Mouse (Mus musculus) CH12.LX (cell line): ENCODE results near the gene Btbd9. TPM values are rescaled to one million over a fixed set of nuclear protein-coding genes. Genes with fewer than 3 reads are reported as not detected.

Source experiments
- DNase-seq: peaks from one replicate; pipeline ENCODE4 v3.0.0-alpha.2; 2013; ENCODE audit errors: extremely low read depth
- H3K27ac ChIP-seq: 2 replicates; pipeline ENCODE4 v1.5.1; 2012; ENCODE audit warnings: low read depth, mild to moderate bottlenecking, control low read depth, moderate library complexity; ENCODE audit not compliant: insufficient read depth
- H3K27me3 ChIP-seq: replicated peaks from 2 replicates; pipeline ENCODE3; 2012; ENCODE audit warnings: inconsistent platforms
- H3K36me3 ChIP-seq, 2 experiments: replicated peaks in 1 of 2; 2 replicates each; pipeline versions ENCODE3 to v1.6.1; 2012; ENCODE audit warnings: inconsistent platforms in 1 of 2, low read length in 1 of 2, mild to moderate bottlenecking in 1 of 2, mixed read lengths in 1 of 2, moderate library complexity in 1 of 2; ENCODE audit not compliant: control insufficient read depth in 1 of 2, insufficient read depth in 1 of 2
- H3K4me1 ChIP-seq, 2 experiments: 2 replicates each; pipeline ENCODE4 v1.6.1; 2012; ENCODE audit warnings: inconsistent platforms in 1 of 2, moderate library complexity in 1 of 2; ENCODE audit not compliant: insufficient read depth in 2 of 2, control insufficient read depth in 1 of 2
- H3K4me2 ChIP-seq: 2 replicates; pipeline ENCODE4 v1.6.1; 2012; ENCODE audit warnings: low read depth, mild to moderate bottlenecking, control low read depth; ENCODE audit not compliant: poor library complexity, insufficient read depth, severe bottlenecking
- H3K4me3 ChIP-seq, 3 experiments: fragments of 150-350 bp in 1 of 3; sonication (generic) in 1 of 3; replicated peaks in 1 of 3; 2 replicates each; pipeline versions ENCODE3 to v1.5.1; 2011 to 2012; ENCODE audit warnings: low read depth in 2 of 3, low read length in 2 of 3, mild to moderate bottlenecking in 2 of 3, moderate library complexity in 2 of 3, control low read depth in 1 of 3, improper control_type of control experiment in 1 of 3, inconsistent platforms in 1 of 3, mixed read lengths in 1 of 3; ENCODE audit not compliant: poor library complexity in 1 of 3
- H3K79me2 ChIP-seq: replicated peaks from 2 replicates; pipeline ENCODE4 v1.6.1; 2012; ENCODE audit warnings: mild to moderate bottlenecking, moderate library complexity; ENCODE audit not compliant: control insufficient read depth, poor library complexity, insufficient read depth, severe bottlenecking; ENCODE audit errors: extremely low read depth
- H3K9ac ChIP-seq: 2 replicates; pipeline ENCODE4 v1.6.1; 2012; ENCODE audit warnings: low read depth, mild to moderate bottlenecking, control low read depth, moderate library complexity; ENCODE audit not compliant: insufficient read depth
- H3K9me3 ChIP-seq: replicated peaks from 2 replicates; pipeline ENCODE3; 2012; ENCODE audit warnings: low read length, inconsistent platforms, mixed read lengths
- BHLHE40 ChIP-seq: IDR thresholded peaks from 2 replicates; pipeline ENCODE4 v1.6.1; 2011; ENCODE audit warnings: mild to moderate bottlenecking, low read depth, low read length, improper control_type of control experiment
- CHD1 ChIP-seq: IDR thresholded peaks from 2 replicates; pipeline ENCODE4 v1.6.1; 2012; ENCODE audit warnings: low read depth, low read length, improper control_type of control experiment, inconsistent platforms
- CTCF ChIP-seq, 2 experiments: IDR thresholded peaks in 1 of 2; conservative IDR thresholded peaks in 1 of 2; 2 replicates each; pipeline ENCODE4 v1.5.1; 2011 to 2012; ENCODE audit warnings: low read depth in 2 of 2, low read length in 2 of 2, improper control_type of control experiment in 1 of 2, inconsistent platforms in 1 of 2, mild to moderate bottlenecking in 1 of 2, moderate library complexity in 1 of 2
- E2F4 ChIP-seq: IDR thresholded peaks from 2 replicates; pipeline ENCODE4 v1.6.1; 2011; ENCODE audit warnings: low read depth, low read length, improper control_type of control experiment; ENCODE audit not compliant: insufficient replicate concordance
- EP300 ChIP-seq: IDR thresholded peaks from 2 replicates; pipeline ENCODE4 v1.6.1; 2011; ENCODE audit warnings: low read length, improper control_type of control experiment
- ETS1 ChIP-seq: conservative IDR thresholded peaks from 2 replicates; pipeline ENCODE4 v1.6.1; 2012; ENCODE audit warnings: low read depth, mild to moderate bottlenecking, inconsistent platforms, low read length, improper control_type of control experiment, moderate library complexity
- GABPA ChIP-seq: IDR thresholded peaks from 2 replicates; pipeline ENCODE4 v1.6.1; 2012; ENCODE audit warnings: low read depth, low read length, improper control_type of control experiment, inconsistent platforms; ENCODE audit not compliant: insufficient replicate concordance
- HCFC1 ChIP-seq: IDR thresholded peaks from 2 replicates; pipeline ENCODE4 v1.6.1; 2012; ENCODE audit warnings: low read depth, mild to moderate bottlenecking, inconsistent platforms, low read length, improper control_type of control experiment
- KAT2A ChIP-seq: IDR thresholded peaks from 2 replicates; pipeline ENCODE4 v1.6.1; 2012; ENCODE audit warnings: low read length, improper control_type of control experiment, inconsistent platforms; ENCODE audit not compliant: insufficient replicate concordance
- MAFK ChIP-seq: IDR thresholded peaks from 2 replicates; pipeline ENCODE4 v1.6.1; 2011; ENCODE audit warnings: low read length, improper control_type of control experiment; ENCODE audit not compliant: insufficient replicate concordance
- MAX ChIP-seq: IDR thresholded peaks from 2 replicates; pipeline ENCODE4 v1.6.1; 2011; ENCODE audit warnings: low read length, improper control_type of control experiment
- MAZ ChIP-seq: IDR thresholded peaks from 2 replicates; pipeline ENCODE4 v1.6.1; 2012; ENCODE audit warnings: low read depth, mild to moderate bottlenecking, inconsistent platforms, low read length, improper control_type of control experiment, moderate library complexity
- MEF2A ChIP-seq: IDR thresholded peaks from 2 replicates; pipeline ENCODE4 v1.6.1; 2014; ENCODE audit warnings: low read depth, mild to moderate bottlenecking, inconsistent platforms, low read length, improper control_type of control experiment, borderline replicate concordance
- MXI1 ChIP-seq: IDR thresholded peaks from 2 replicates; pipeline ENCODE4 v1.6.1; 2011; ENCODE audit warnings: mild to moderate bottlenecking, low read depth, low read length, improper control_type of control experiment
- MYC ChIP-seq: IDR thresholded peaks from 2 replicates; pipeline ENCODE4 v1.6.1; 2011; ENCODE audit warnings: low read depth, mild to moderate bottlenecking, improper control_type of control experiment, low read length
- NRF1 ChIP-seq: IDR thresholded peaks from 2 replicates; pipeline ENCODE4 v1.6.1; 2014; ENCODE audit warnings: low read depth, mild to moderate bottlenecking, inconsistent platforms, low read length, improper control_type of control experiment, moderate library complexity
- POLR2AphosphoS2 ChIP-seq: IDR thresholded peaks from 2 replicates; pipeline ENCODE4 v1.6.1; 2011; ENCODE audit warnings: low read depth, low read length, improper control_type of control experiment
- SIN3A ChIP-seq: IDR thresholded peaks from 2 replicates; pipeline ENCODE4 v1.6.1; 2012; ENCODE audit warnings: low read length, improper control_type of control experiment, inconsistent platforms
- TBP ChIP-seq: conservative IDR thresholded peaks from 2 replicates; pipeline ENCODE4 v1.6.1; 2011; ENCODE audit warnings: low read depth, low read length, improper control_type of control experiment
- TCF12 ChIP-seq: IDR thresholded peaks from 2 replicates; pipeline ENCODE4 v1.6.1; 2014; ENCODE audit warnings: low read depth, mild to moderate bottlenecking, inconsistent platforms, low read length, improper control_type of control experiment
- UBTF ChIP-seq: IDR thresholded peaks from 2 replicates; pipeline ENCODE4 v1.6.1; 2012; ENCODE audit warnings: low read depth, mild to moderate bottlenecking, inconsistent platforms, low read length, improper control_type of control experiment, moderate library complexity
- USF1 ChIP-seq: IDR thresholded peaks from 2 replicates; pipeline ENCODE4 v1.6.1; 2014; ENCODE audit warnings: low read depth, mild to moderate bottlenecking, inconsistent platforms, low read length, improper control_type of control experiment
- ZC3H11A ChIP-seq: IDR thresholded peaks from 2 replicates; pipeline ENCODE4 v1.6.1; 2012; ENCODE audit warnings: low read depth, mild to moderate bottlenecking, inconsistent platforms, low read length, improper control_type of control experiment
- ZKSCAN1 ChIP-seq: IDR thresholded peaks from 2 replicates; pipeline ENCODE4 v1.6.1; 2012; ENCODE audit warnings: low read depth, inconsistent platforms, low read length, improper control_type of control experiment, borderline replicate concordance
- ZMIZ1 ChIP-seq: IDR thresholded peaks from 2 replicates; pipeline ENCODE4 v1.6.1; 2012; ENCODE audit warnings: low read depth, mild to moderate bottlenecking, inconsistent platforms, low read length, improper control_type of control experiment
- ZNF384 ChIP-seq: IDR thresholded peaks from 2 replicates; pipeline ENCODE4 v1.6.1; 2012; ENCODE audit warnings: low read depth, low read length, improper control_type of control experiment, inconsistent platforms
- dilution Hi-C: fragments of 300-500 bp; cut with MboI; formaldehyde crosslinking; loops from 2 replicates; pipeline ENCODE4 v1.14.3; 2020; ENCODE audit warnings: low sequenced_read_pairs; ENCODE audit not compliant: extremely low pct_unique_long_range_greater_than_20kb, extremely low pct_ligation_motif_present
- in situ Hi-C: fragments of 300-500 bp; cut with MboI; formaldehyde crosslinking; loops from 3 replicates; pipeline ENCODE4 v1.14.3; 2019; ENCODE audit warnings: low sequenced_read_pairs, low pct_ligation_motif_present, low pct_unique_long_range_greater_than_20kb, mixed read lengths
- polyA plus RNA-seq: library from polyadenylated mRNA; unstranded; fragments of >175 nt; gene quantifications from 2 replicates; pipeline ENCODE4 v1.2.1, GENCODE M21; 2012; ENCODE audit warnings: low read depth; ENCODE audit not compliant: insufficient read length
- total RNA-seq, 2 experiments: library from RNA; depleted of rRNA; stranded (reverse); fragments of 300-350 nt in 1 of 2; fragments of >200 nt in 1 of 2; gene quantifications; 2 replicates each; pipeline ENCODE4 v1.2.3; 2012 to 2014

Gene Btbd9
- total and polyA plus RNA-seq, 3 experiments = 19.3 to 25.4 (median 20.0) TPM

DNA sequence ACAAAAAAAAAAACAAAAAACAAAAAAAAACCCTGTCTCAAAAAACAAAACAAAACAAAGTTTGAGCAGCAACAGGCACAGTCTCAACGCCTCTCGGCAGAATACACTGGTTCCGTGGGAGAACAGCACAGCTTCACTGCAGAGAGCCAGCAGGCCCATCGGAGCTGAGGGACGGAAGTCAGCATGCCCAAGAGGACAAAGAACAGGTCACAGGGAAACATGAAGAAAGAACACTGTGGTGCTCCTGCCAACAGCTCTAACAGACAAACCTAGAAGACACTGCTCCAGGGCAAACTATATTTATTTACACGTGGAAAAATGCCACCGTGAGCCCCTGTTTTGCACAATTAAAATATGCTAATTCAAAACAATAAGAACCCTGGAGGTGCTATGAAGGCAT lies 11.3 kb downstream of the Btbd9 start:
- no peak for DNase-seq
- TF ChIP-seq MEF2A = no peak
- no peak for TF ChIP-seq BHLHE40
- TF ChIP-seq SIN3A = no peak
- TF ChIP-seq MXI1 = no peak
- TF ChIP-seq EP300 = no peak
- no peak for TF ChIP-seq ZMIZ1
- no peak for TF ChIP-seq MYC
- no peak for TF ChIP-seq ZKSCAN1
- no peak for TF ChIP-seq ETS1
- TF ChIP-seq KAT2A = no peak
- TF ChIP-seq TBP = no peak
- TF ChIP-seq HCFC1 = no peak
- TF ChIP-seq NRF1 = no peak
- no peak for TF ChIP-seq MAFK
- TF ChIP-seq E2F4 = no peak
- TF ChIP-seq POLR2AphosphoS2 = no peak
- no peak for TF ChIP-seq MAX
- no peak for TF ChIP-seq ZNF384
- no peak for TF ChIP-seq GABPA
- no peak for TF ChIP-seq TCF12
- TF ChIP-seq, all 38 proteins: peak for 0
- dilution Hi-C loops (no loop called here), in situ Hi-C loops (no loop called here)
- Histone ChIP-seq H3K4me1 (peaks cover 0 to 12% of the 10 kb centered on the region in 2 experiments; a peak in 1 of 4 replicates), H3K4me3 (no peak overlapping the region), H3K9ac (no peak overlapping the region), H3K27ac (no peak overlapping the region), H3K27me3 (no peaks in the 10 kb centered on the region), H3K79me2 (no peaks in the 10 kb centered on the region; the same call in 1 of the 2 replicates), H3K4me2 (no peak overlapping the region), H3K36me3 (no peaks in the 10 kb centered on the region), H3K9me3 (no peaks in the 10 kb centered on the region)

DNA sequence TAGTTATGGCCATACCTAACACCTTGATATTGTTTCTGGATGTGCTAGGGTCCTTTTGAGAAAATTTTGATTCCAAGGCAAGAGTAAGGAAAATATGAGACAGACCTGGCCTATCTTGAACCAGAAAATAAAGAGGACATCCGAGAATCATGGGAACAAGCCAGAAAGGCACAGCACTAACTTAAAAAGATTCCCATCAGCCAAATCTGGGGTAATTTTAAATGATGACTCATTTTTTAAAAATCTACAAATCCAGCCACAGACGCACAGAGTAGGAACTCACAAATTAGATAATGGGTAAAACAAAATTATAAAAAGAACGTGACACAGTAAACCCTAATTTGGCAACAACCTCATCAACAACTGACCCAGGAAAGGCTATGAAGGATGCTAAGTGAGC lies 11.9 kb downstream of the Btbd9 start:
- Histone ChIP-seq H3K27ac (no peak overlapping the region), H3K9ac (no peak overlapping the region), H3K36me3 (no peaks in the 10 kb centered on the region), H3K9me3 (no peaks in the 10 kb centered on the region), H3K4me1 (peaks cover 0 to 16% of the 10 kb centered on the region in 2 experiments; a peak in 1 of 4 replicates), H3K4me3 (no peak overlapping the region), H3K79me2 (no peaks in the 10 kb centered on the region; the same call in 1 of the 2 replicates), H3K4me2 (no peak overlapping the region), H3K27me3 (no peaks in the 10 kb centered on the region)
- in situ Hi-C loops (no loop called here), dilution Hi-C loops (no loop called here)
- DNase-seq = no peak
- TF ChIP-seq TBP (no peak), TCF12 (no peak), USF1 (no peak), MAFK (no peak), UBTF (no peak), EP300 (no peak), E2F4 (no peak), NRF1 (no peak), CHD1 (no peak), MAZ (no peak), GABPA (no peak), ZC3H11A (no peak), CTCF (conservative IDR thresholded peaks at IDR 0.05 in 1 of 2, IDR thresholded peaks at IDR 0.05 in 1 of 2; ENCODE audit: low read depth in 2 of 2, low read length in 2 of 2) (no peak), ZNF384 (no peak), MYC (no peak)
